Mouse (Mus musculus) C2C12 (cell line): ENCODE measurements around the gene Mindy1. TPM values are rescaled to one million over a fixed set of nuclear protein-coding genes. Genes with fewer than 3 reads are reported as not detected.

Experiments used
- H3K27me3 ChIP-seq: one replicate; pipeline ENCODE4 v1.6.1; 2011; ENCODE audit not compliant: control insufficient read depth, insufficient read depth, insufficient read length
- H3K36me3 ChIP-seq: one replicate; pipeline ENCODE4 v1.6.1; 2011; ENCODE audit not compliant: control insufficient read depth, insufficient read depth
- H3K4me3 ChIP-seq: one replicate; pipeline ENCODE4 v1.5.1; 2011; ENCODE audit warnings: mild to moderate bottlenecking, control low read depth; ENCODE audit not compliant: poor library complexity, insufficient read depth, severe bottlenecking
- H3K79me2 ChIP-seq: one replicate; pipeline ENCODE4 v1.6.1; 2011; ENCODE audit not compliant: control insufficient read depth, insufficient read depth
- H3K79me3 ChIP-seq: one replicate; pipeline ENCODE4 v1.6.1; 2011; ENCODE audit warnings: low read depth, control low read depth
- H3ac ChIP-seq: one replicate; pipeline ENCODE3; 2011; ENCODE audit warnings: low read depth; ENCODE audit not compliant: control insufficient read depth, insufficient read length
- CEBPB ChIP-seq: IDR thresholded peaks from one replicate; pipeline ENCODE4 v1.6.1; 2011; ENCODE audit warnings: low read depth, mild to moderate bottlenecking, control low read depth, moderate library complexity
- CTCF ChIP-seq: IDR thresholded peaks from one replicate; pipeline ENCODE4 v1.5.1; 2011; ENCODE audit not compliant: control insufficient read depth, insufficient read depth, insufficient read length
- FOSL1 ChIP-seq: IDR thresholded peaks from one replicate; pipeline ENCODE4 v1.8.0; 2011; ENCODE audit warnings: mild to moderate bottlenecking, low read length; ENCODE audit not compliant: poor library complexity, insufficient read depth, severe bottlenecking
- MAX ChIP-seq: IDR thresholded peaks from one replicate; pipeline ENCODE4 v1.6.1; 2011; ENCODE audit warnings: mild to moderate bottlenecking, control low read depth
- MYOD1 ChIP-seq: IDR thresholded peaks from one replicate; pipeline ENCODE4 v1.6.1; 2011; ENCODE audit warnings: low read depth; ENCODE audit not compliant: control insufficient read depth, insufficient read length
- MYOG ChIP-seq: IDR thresholded peaks from one replicate; pipeline ENCODE4 v1.6.1; 2011; ENCODE audit not compliant: control insufficient read depth, insufficient read length; ENCODE audit errors: extremely low read depth
- USF1 ChIP-seq: IDR thresholded peaks from one replicate; pipeline ENCODE4 v1.6.1; 2011; ENCODE audit warnings: low read depth, mild to moderate bottlenecking, control low read depth, moderate library complexity
- polyA plus RNA-seq: library from polyadenylated mRNA; unstranded; fragments of >200 nt; fragmentation: generic; extraction: Trizol; gene quantifications from one replicate; pipeline ENCODE4 v1.2.1, GENCODE M21; 2012; ENCODE audit warnings: missing spikeins

The Mindy1 gene
- polyA plus RNA-seq, 1 experiment = 43.6 TPM

DNA sequence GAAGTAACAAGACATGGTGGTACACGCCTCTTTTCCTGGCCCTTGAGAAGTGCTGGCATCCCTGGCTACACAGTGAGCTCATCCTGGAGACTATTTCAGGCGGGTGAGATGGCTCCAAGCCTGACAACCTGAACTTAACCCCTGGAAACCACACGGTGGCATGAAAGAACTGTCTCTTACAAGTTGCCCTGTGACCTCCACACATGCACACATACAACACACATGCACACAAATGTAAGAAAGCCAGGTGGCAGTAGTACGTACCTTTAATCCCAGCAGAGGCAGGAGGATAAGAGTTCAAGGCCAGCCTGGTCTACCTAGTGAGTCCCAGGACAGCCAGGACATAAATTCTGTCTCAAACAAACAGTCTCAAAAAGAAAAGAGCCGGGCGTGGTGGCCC lies 42.1 kb upstream of the Mindy1 start:
- Histone ChIP-seq H3K4me3 (no peak overlapping the region), H3K27me3 (no peaks in the 10 kb centered on the region), H3K79me2 (peaks cover 14% of the 10 kb centered on the region), H3K36me3 (peaks cover 48% of the 10 kb centered on the region), H3K79me3 (peaks cover 1% of the 10 kb centered on the region), H3ac (no peak overlapping the region)
- TF ChIP-seq CTCF = no peak
- TF ChIP-seq CEBPB = no peak
- TF ChIP-seq FOSL1 = no peak
- no peak for TF ChIP-seq USF1
- TF ChIP-seq MYOG = no peak
- no peak for TF ChIP-seq MAX
- no peak for TF ChIP-seq MYOD1

DNA sequence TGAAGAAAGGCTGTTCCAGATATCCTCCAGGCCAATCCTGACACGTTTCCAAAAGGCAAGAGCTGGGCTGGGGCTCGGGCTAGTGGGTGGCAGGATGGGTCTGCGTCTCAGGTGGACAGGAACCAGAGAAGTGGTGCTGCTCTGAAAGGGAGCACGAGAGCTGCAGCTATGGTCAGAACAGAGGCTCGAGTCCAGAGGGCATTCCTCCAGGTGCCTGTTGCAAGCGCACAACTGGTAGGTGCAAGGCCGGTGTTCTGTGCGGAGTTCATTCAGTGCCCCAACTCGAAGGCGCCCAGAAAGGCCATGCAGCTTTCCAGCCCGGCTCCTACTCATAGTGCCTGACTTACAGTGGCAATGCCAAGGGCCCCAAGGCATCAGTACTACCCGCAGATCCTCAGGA lies 41.2 kb upstream of the Mindy1 start:
- H3K36me3 ChIP-seq = peaks cover 39% of the 10 kb centered on the region
- H3K79me3 ChIP-seq = peaks cover 1% of the 10 kb centered on the region
- no peaks in the 10 kb centered on the region for H3K27me3 ChIP-seq
- peaks cover 5% of the 10 kb centered on the region for H3K79me2 ChIP-seq
- no peak overlapping the region for H3K4me3 ChIP-seq
- no peak overlapping the region for H3ac ChIP-seq
- TF ChIP-seq CTCF = no peak
- TF ChIP-seq USF1 = no peak
- no peak for TF ChIP-seq MYOG
- no peak for TF ChIP-seq MAX
- TF ChIP-seq FOSL1 = no peak
- no peak for TF ChIP-seq CEBPB
- TF ChIP-seq MYOD1 = no peak

DNA sequence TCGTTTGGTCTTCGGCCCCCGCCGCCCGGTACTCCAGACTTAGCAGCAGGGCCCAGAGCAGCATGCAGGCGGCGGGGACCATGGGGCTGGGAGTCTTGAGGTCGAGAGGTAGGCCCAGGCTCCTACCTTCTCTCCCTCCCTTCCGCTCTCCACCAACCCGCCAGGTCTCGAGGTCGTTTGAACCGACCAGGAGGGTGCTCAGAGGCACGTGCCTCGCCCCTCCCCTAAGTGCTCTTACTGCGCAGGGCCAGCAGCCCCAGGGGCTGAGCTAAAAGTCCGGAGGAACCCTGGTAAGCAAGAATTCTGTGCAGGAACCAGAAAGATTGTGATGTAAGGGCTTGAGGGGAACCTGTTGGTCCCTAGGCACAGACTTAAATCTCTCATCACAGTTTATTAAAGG lies 40.2 kb upstream of the Mindy1 start:
- no peak for TF ChIP-seq MYOD1
- TF ChIP-seq MYOG = no peak
- no peak for TF ChIP-seq USF1
- no peak for TF ChIP-seq MAX
- TF ChIP-seq CEBPB = no peak
- TF ChIP-seq FOSL1 = no peak
- no peak for TF ChIP-seq CTCF
- H3K4me3 ChIP-seq = no peak overlapping the region
- H3ac ChIP-seq = no peak overlapping the region
- no peaks in the 10 kb centered on the region for H3K27me3 ChIP-seq
- peaks cover 30% of the 10 kb centered on the region for H3K36me3 ChIP-seq
- H3K79me2 ChIP-seq = no peaks in the 10 kb centered on the region
- H3K79me3 ChIP-seq = peaks cover 1% of the 10 kb centered on the region

GRCm38 (mm10) chr3:95241498-95241897 lies 39.6 kb upstream of the Mindy1 start, which contains the start of gene Gm128:
Gm128 (minus strand) TSS chr3:95241598.
- Histone ChIP-seq H3K4me3 (no peak within 1 kb of the TSS), H3K79me3 (peaks cover 1% of the 10 kb centered on the region), H3ac (no peak within 1 kb of the TSS), H3K27me3 (no peaks in the 10 kb centered on the region), H3K79me2 (no peaks in the 10 kb centered on the region), H3K36me3 (peaks cover 28% of the 10 kb centered on the region)
- no peak for TF ChIP-seq MYOG
- TF ChIP-seq CTCF = no peak
- no peak for TF ChIP-seq MAX
- no peak for TF ChIP-seq FOSL1
- no peak for TF ChIP-seq USF1
- no peak for TF ChIP-seq MYOD1
- TF ChIP-seq CEBPB = no peak

GRCm38 (mm10) chr3:95243086-95243485 lies 38.1 kb upstream of the Mindy1 start:
- Histone ChIP-seq H3K27me3 (no peaks in the 10 kb centered on the region), H3K79me2 (no peaks in the 10 kb centered on the region), H3ac (no peak overlapping the region), H3K36me3 (peaks cover 14% of the 10 kb centered on the region), H3K79me3 (no peaks in the 10 kb centered on the region), H3K4me3 (no peak overlapping the region)
- TF ChIP-seq MAX (no peak), USF1 (no peak), FOSL1 (no peak), CTCF (no peak), MYOD1 (no peak), MYOG (no peak), CEBPB (no peak)

- H3ac ChIP-seq = no peak overlapping the region
Observed at GRCm38 (mm10) chr3:95246465-95247231, 34.5 kb upstream of the Mindy1 start.

More at GRCm38 (mm10) chr3:95246465-95247231, 34.5 kb upstream of the Mindy1 start:
- Histone ChIP-seq H3K4me3 (no peak overlapping the region), H3K27me3 (no peaks in the 10 kb centered on the region), H3K79me2 (no peaks in the 10 kb centered on the region), H3K79me3 (no peaks in the 10 kb centered on the region), H3K36me3 (peaks cover 4% of the 10 kb centered on the region)
- TF ChIP-seq CEBPB (no peak), MYOG (no peak), MYOD1 (no peak), CTCF (no peak), USF1 (no peak), FOSL1 (no peak), MAX (no peak)
